Mouse (Mus musculus): Measurements from ENCODE around the gene Phlda3.

Gene Phlda3

DNA sequence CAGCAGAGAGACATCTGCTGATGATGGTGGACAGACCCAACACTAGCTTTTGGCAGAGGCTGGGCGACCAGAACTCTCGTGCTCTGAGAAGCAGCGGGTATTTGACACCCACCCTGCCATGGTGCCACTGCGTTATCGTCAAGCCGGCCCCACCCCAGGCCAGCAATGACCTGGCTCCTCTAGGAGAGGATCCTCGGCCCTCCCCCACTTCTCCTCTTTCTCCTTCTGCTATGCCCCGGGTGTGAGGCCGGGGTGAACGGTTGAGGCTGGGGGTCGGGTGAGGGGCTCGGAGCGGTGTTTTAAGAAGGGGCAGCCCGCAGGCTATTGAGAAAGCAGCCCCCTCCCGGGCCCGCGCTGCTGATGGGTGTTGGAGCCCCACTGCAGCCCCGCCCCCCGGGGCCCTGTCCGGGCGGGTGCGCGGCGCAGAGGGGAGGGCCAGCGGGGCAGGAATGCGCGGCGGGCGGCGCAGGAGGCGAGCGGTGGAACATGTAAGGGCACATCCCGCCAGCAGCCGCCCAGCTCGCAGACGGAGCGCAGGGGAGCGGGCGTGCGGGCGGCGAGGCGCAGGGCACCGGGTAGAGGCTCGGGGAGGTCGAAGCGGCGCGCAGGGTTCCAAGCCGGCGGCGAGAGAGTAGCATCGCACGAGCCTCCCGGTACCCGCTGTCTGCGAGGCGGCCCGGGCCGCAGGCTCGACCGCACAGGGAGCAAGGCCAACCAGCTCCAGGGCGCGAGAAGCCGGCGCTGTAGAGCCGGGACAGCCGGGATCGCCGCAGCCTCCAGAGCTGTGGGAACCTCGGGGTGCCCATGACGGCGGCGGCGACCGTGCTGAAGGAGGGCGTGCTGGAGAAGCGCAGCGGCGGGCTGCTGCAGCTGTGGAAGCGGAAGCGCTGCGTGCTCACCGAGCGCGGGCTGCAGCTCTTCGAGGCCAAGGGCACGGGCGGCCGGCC, at the start of gene Phlda3:
TSS of gene Phlda3 (plus strand) at position 475 of the 947 bp plus-strand sequence.
- DNase-seq (ENCODE audit: low read depth, low spot score) = no peak

GRCm38 (mm10) chr1:135719486-135719885, 46.4 kb upstream of the Phlda3 start:
- DNase-seq (ENCODE audit: low read depth, low spot score) = no peak

DNA sequence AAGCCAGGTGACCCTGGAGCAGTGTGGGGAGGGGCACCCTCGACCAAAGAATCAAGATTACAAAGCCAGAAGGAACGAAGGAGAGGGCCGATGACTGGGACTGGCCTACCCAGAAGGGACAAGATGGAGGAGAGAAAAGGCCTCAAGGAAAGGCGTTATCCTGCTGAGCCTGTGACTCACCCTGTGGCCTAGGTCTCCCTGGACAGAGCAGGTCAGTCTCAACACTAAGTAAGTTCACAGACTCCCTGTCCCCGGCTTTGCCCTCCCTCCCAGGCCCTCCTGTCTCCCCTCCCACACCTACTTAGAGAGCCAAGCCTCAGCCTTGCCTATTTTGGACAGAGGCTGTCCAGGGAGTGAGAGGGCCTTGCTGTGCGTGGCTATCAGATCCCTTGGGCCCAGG, 45.9 kb upstream of the Phlda3 start, which contains the start of gene Csrp1:
TSS of gene Csrp1 (plus strand) at position 79 of the 400 bp plus-strand sequence.
- no peak for DNase-seq (ENCODE audit: low read depth, low spot score)

- no peak for DNase-seq (ENCODE audit: low read depth, low spot score)
Measured at GRCm38 (mm10) chr1:135723016-135723415, 42.9 kb upstream of the Phlda3 start.

DNA sequence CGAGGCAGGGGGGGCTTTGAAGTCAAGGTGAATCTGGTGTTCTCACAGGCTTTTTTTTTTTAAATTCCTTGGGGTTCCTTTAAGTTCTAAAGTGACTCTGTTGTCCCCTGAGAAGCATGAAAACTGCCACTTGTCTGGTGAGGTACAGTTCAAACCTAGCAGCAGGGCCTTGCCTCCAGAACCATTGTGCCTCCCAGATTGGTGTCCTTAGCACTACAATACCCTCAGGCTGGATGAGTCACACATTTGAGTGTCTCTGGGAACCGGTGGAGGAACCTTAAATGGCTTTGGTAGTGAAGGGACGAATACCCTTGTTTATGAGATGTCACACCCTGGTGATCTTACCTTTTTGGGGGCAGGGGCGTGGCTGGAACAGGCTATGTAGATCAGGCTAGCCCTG, 41.8 kb upstream of the Phlda3 start:
- DNase-seq (ENCODE audit: low read depth, low spot score) = no peak

DNA sequence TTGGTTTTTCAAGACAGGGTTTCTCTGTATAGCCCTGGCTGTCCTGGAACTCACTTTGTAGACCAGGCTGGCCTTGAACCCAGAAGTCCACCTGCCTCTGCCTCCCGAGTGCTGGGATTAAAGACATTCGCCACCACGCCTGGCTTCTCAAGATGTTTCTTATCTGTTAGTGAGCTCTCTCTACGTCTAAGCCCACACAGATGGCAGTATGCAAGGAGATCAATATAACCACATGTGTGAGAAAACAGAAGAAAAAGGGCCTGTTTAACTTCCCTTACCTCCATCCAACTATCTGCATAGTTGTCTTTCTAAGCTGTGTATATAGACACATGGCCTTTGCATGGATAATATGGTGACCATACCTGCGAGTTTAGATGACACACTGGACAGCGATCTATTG, 40.6 kb upstream of the Phlda3 start:
- no peak for DNase-seq (ENCODE audit: low read depth, low spot score)

DNA sequence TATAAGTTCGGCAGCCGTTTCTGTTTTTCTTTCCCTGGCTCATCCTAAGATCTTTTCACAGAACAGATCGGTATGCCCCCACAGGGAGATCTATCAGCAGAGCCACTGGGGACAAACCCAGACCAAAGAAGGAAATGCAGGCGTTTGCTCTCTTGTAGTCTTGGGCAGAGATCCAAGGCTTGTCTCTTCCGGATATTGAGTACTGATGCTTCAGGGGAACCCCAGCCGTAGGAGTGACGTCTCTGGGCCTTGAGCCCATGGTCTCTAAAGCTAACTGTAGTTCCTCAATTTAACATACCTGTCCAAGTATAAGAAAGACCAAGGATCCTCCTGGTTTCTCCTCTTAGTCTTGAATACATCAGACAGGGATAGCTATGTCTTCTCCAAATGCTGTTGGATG, 40.0 kb upstream of the Phlda3 start:
- DNase-seq (ENCODE audit: low read depth, low spot score) = no peak

- peak; percentile 54 for DNase-seq (ENCODE audit: low read depth, low spot score)
Measured at GRCm38 (mm10) chr1:135728631-135729366, 37.1 kb upstream of the Phlda3 start.

GRCm38 (mm10) chr1:135729367-135729713, 36.6 kb upstream of the Phlda3 start:
- DNase-seq (ENCODE audit: low read depth, low spot score) = no peak

- no peak for DNase-seq (ENCODE audit: low read depth, low spot score)
Measured at GRCm38 (mm10) chr1:135729821-135730220, 36.1 kb upstream of the Phlda3 start.

GRCm38 (mm10) chr1:135730296-135730695, 35.6 kb upstream of the Phlda3 start:
- DNase-seq (ENCODE audit: low read depth, low spot score) = no peak

- no peak for DNase-seq (ENCODE audit: low read depth, low spot score)
Measured at GRCm38 (mm10) chr1:135731393-135731792, 34.5 kb upstream of the Phlda3 start.

- no peak for DNase-seq (ENCODE audit: low read depth, low spot score)
Measured at GRCm38 (mm10) chr1:135731897-135732684, 33.8 kb upstream of the Phlda3 start.

- DNase-seq (ENCODE audit: low read depth, low spot score) = peak; percentile 51
Measured at GRCm38 (mm10) chr1:135734225-135734937, 31.5 kb upstream of the Phlda3 start.

- no peak for DNase-seq (ENCODE audit: low read depth, low spot score)
Measured at GRCm38 (mm10) chr1:135735460-135735859, 30.5 kb upstream of the Phlda3 start.

DNA sequence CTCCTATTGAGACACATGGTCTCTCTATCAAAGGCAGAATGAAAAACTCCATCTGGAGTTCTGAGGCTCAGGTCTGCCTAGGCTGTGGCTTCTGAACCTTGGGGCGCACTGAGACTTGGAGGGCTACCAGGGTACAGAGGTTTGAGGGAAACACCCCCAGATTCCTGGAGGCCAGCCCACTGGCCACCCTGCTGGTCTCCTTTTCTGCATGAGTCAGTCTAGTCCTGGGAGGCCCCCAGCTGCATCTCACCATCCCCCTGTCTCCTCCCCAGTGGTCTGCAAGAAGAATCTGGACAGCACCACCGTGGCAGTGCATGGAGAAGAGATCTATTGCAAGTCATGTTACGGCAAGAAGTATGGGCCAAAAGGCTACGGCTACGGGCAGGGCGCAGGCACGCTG, 20.9 kb upstream of the Phlda3 start:
- DNase-seq (ENCODE audit: low read depth, low spot score) = no peak

DNA sequence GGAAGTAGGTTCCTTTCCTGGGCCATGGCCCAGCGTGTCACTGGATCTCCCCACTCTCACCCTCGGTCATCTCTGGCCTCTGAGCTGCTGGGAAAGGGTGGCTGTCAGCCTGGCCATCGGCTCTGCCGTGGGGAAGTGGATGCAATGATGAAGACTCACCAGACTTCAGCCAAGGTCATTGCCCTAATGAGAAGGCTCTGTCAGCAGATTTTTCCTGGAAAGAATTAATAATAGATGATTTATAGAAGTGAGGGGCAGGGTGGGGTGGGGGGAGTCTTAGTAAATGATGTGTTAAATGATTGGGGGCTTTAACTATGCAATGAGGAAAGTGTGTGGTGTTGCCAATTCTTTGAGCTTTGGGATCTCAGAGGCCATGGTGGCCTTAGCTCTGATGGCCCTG, 19.7 kb upstream of the Phlda3 start:
- no peak for DNase-seq (ENCODE audit: low read depth, low spot score)

DNA sequence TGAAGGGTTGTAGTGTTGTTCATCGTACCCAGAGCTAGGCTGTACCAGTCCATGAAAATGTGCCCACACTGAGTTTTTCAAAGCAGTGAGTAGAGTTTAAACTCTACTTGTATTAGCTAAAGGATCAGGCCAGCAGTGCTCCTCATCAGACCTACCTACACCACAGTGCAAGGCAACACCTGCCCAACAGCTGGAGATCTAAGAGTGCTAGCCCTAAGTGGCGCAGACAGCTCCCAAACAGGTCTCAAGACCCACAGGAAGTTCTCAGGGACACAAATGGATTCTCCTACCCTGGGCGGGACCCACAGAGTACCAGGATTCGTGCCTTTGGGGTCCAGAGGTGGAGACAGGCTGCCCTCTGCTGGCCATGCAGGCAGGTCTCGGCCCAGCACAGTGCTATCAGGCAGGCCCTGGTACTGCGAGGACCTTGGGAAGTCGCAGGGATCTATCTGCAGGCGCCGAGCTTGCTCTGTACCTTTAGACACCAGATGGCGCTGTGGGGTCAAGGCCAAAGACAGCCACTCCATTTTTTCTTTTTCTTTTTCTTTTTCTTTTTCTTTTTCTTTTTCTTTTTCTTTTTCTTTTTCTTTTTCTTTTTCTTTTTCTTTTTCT, 13.1 kb upstream of the Phlda3 start:
- DNase-seq (ENCODE audit: low read depth, low spot score) = peak; percentile 80

- no peak for DNase-seq (ENCODE audit: low read depth, low spot score)
Measured at GRCm38 (mm10) chr1:135755287-135755686, 10.6 kb upstream of the Phlda3 start.

DNA sequence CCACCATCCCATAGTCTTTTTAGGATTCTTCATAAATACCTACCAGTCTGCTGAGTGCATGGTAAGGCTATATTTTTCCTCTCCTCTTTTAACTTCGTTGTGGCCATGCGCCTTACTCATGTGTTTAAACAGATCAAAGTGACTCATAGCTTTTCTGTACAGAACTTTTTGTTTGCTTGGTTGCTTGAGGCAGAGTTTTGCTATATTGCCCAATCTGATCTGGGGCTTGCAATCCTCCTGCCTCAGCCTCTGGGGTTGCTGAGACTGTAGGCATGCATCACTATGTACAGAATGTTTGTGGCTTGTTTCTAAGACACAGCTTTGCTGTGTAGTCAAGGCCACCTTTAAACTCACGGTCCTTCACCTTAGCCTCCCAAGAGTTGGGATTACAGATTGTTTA, 10.0 kb upstream of the Phlda3 start:
- no peak for DNase-seq (ENCODE audit: low read depth, low spot score)

DNA sequence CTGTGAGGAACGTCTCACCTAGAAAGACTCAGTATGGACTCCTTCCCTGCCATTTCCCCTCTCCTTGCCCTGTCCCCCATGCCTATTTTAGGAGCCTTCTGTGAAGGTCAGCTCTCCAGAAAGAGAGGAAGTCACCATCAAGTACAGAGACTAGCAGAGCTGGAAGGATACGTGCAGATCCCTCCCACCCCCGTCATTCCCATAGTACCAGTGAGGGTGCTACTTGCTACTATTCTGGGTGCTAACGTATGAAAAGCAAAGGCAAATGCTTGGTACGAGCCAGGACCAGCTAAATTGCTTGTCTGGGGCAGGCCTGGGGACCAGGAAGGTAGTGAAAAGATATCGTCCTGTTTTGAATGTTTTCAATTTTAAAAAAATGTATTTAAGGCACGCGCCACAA, 8.6 kb upstream of the Phlda3 start:
- no peak for DNase-seq (ENCODE audit: low read depth, low spot score)
